Mouse (Mus musculus) E14TG2a.4 (cell line): ENCODE measurements around the gene Izumo1.

Experiments
- CTCF ChIP-seq: conservative IDR thresholded peaks from 2 replicates; pipeline ENCODE4 v1.5.1; 2014; ENCODE audit warnings: low read length
- NANOG ChIP-seq: IDR thresholded peaks from 2 replicates; pipeline ENCODE4 v1.6.1; 2014; ENCODE audit warnings: borderline replicate concordance, low read length, mixed read lengths
- POU5F1 ChIP-seq: IDR thresholded peaks from 2 replicates; pipeline ENCODE4 v1.6.1; 2014; ENCODE audit warnings: low read length, borderline replicate concordance

DNA sequence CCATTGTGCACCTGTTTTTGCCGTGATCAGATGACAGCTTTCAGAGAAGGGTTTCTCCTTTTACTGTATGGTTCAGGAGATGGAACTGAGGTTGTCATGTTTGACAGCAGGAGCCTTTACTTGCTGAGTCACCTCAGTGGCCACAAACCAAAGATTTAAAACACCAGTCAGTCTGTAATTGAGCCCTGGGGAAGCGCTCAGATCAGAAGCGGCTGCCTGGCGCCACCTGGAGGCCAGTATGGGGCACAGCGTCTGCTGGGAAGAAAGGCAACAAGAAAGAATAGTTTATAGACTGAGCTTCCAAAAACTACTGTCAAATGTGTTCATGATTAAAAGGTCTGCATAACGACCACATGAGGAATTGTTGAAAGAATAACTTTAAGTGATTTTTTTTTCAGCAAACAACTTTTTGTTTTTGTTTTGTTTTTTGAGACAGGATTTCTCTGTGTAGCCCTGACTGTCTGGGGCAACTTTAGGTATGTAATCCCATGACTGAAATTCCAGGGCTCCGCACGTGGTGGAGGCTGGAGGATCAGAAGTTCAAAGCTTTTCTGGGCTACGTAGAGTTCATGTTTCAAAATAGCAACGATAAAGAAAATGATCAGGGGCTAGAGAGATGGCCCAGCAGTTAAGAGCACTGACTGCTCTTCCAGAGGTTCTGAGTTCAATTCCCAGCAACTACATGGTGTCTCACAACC is 28.3 kb upstream of the Izumo1 start:
- TF ChIP-seq CTCF (peak; percentile 95), POU5F1 (no peak), NANOG (no peak)
